Mouse (Mus musculus): ENCODE data around the gene Hmga1. TPM values are rescaled to one million over a fixed set of nuclear protein-coding genes. Genes with fewer than 3 reads are reported as not detected.

Hmga1 gene
- polyA plus RNA-seq, 1 experiment from 2014 or later, result 427 TPM

GRCm38 (mm10) chr17:27541984-27542383, 14.3 kb upstream of the Hmga1 start:
- H3K4me2 ChIP-seq (ENCODE audit: low read depth, low read length, severe bottlenecking), result no peak overlapping the region
- H3K9me3 ChIP-seq (ENCODE audit: control insufficient read depth, low read length), result no peaks in the 10 kb centered on the region
- no peak for ATAC-seq (replicated peaks; ENCODE audit: low FRiP score)
- no peak overlapping the region for H3K4me3 ChIP-seq (ENCODE audit: low read depth, low read length)
- no peaks in the 10 kb centered on the region for H3K4me1 ChIP-seq (replicated peaks; ENCODE audit: control insufficient read depth, insufficient read depth, low read length)
- no peak for DNase-seq (ENCODE audit: low spot score)
- H3K9ac ChIP-seq (ENCODE audit: low read length), result no peak overlapping the region; the same call in 1 of the 2 replicates
- 83% methylated on average over 3 of the region's 3 CpGs for WGBS
- no peaks in the 10 kb centered on the region for H3K36me3 ChIP-seq (ENCODE audit: control insufficient read depth, insufficient read depth, low read length)
- H3K27me3 ChIP-seq (ENCODE audit: control insufficient read depth, insufficient read depth, low read length), result no peaks in the 10 kb centered on the region
- H3K27ac ChIP-seq (ENCODE audit: low read depth, low read length), result no peak overlapping the region

GRCm38 (mm10) chr17:27544551-27544950, 11.7 kb upstream of the Hmga1 start:
- no peak overlapping the region for H3K4me2 ChIP-seq (ENCODE audit: low read depth, low read length, severe bottlenecking)
- H3K9me3 ChIP-seq (ENCODE audit: control insufficient read depth, low read length), result no peaks in the 10 kb centered on the region
- ATAC-seq (replicated peaks; ENCODE audit: low FRiP score) (no peak), DNase-seq (ENCODE audit: low spot score) (no peak)
- H3K36me3 ChIP-seq (ENCODE audit: control insufficient read depth, insufficient read depth, low read length), result no peaks in the 10 kb centered on the region
- peaks cover 12% of the 10 kb centered on the region for H3K4me1 ChIP-seq (replicated peaks; ENCODE audit: control insufficient read depth, insufficient read depth, low read length)
- no peak overlapping the region for H3K27ac ChIP-seq (ENCODE audit: low read depth, low read length)
- no peak overlapping the region for H3K4me3 ChIP-seq (ENCODE audit: low read depth, low read length)
- no peaks in the 10 kb centered on the region for H3K27me3 ChIP-seq (ENCODE audit: control insufficient read depth, insufficient read depth, low read length)
- WGBS, result 91% methylated on average over 11 of the region's 11 CpGs
- H3K9ac ChIP-seq (ENCODE audit: low read length), result no peak overlapping the region

GRCm38 (mm10) chr17:27545991-27546390, 10.3 kb upstream of the Hmga1 start:
- H3K36me3 ChIP-seq (ENCODE audit: control insufficient read depth, insufficient read depth, low read length), result no peaks in the 10 kb centered on the region
- H3K4me3 ChIP-seq (ENCODE audit: low read depth, low read length), result no peak overlapping the region
- no peaks in the 10 kb centered on the region for H3K27me3 ChIP-seq (ENCODE audit: control insufficient read depth, insufficient read depth, low read length)
- no peak for ATAC-seq (replicated peaks; ENCODE audit: low FRiP score)
- peaks cover 12% of the 10 kb centered on the region for H3K4me1 ChIP-seq (replicated peaks; ENCODE audit: control insufficient read depth, insufficient read depth, low read length)
- H3K9me3 ChIP-seq (ENCODE audit: control insufficient read depth, low read length), result no peaks in the 10 kb centered on the region
- 51% methylated on average over 12 of the region's 12 CpGs for WGBS
- DNase-seq (ENCODE audit: low spot score), result no peak
- H3K27ac ChIP-seq (ENCODE audit: low read depth, low read length), result no peak overlapping the region
- no peak overlapping the region for H3K4me2 ChIP-seq (ENCODE audit: low read depth, low read length, severe bottlenecking)
- H3K9ac ChIP-seq (ENCODE audit: low read length), result no peak overlapping the region

GRCm38 (mm10) chr17:27546574-27547085, 9.7 kb upstream of the Hmga1 start:
- Histone ChIP-seq H3K9me3 (ENCODE audit: control insufficient read depth, low read length) (no peaks in the 10 kb centered on the region), H3K4me3 (ENCODE audit: low read depth, low read length) (no peak overlapping the region), H3K4me1 (replicated peaks; ENCODE audit: control insufficient read depth, insufficient read depth, low read length) (peaks cover 12% of the 10 kb centered on the region), H3K9ac (ENCODE audit: low read length) (no peak overlapping the region), H3K4me2 (ENCODE audit: low read depth, low read length, severe bottlenecking) (no peak overlapping the region), H3K36me3 (ENCODE audit: control insufficient read depth, insufficient read depth, low read length) (no peaks in the 10 kb centered on the region), H3K27ac (ENCODE audit: low read depth, low read length) (no peak overlapping the region), H3K27me3 (ENCODE audit: control insufficient read depth, insufficient read depth, low read length) (no peaks in the 10 kb centered on the region)
- ATAC-seq (replicated peaks; ENCODE audit: low FRiP score) (no peak), DNase-seq (ENCODE audit: low spot score) (no peak)
- whole genome bisulfite sequencing, result 73% methylated on average over 7 of the region's 7 CpGs

GRCm38 (mm10) chr17:27547253-27547868, 8.9 kb upstream of the Hmga1 start:
- Histone ChIP-seq H3K36me3 (ENCODE audit: control insufficient read depth, insufficient read depth, low read length) (no peaks in the 10 kb centered on the region), H3K27me3 (ENCODE audit: control insufficient read depth, insufficient read depth, low read length) (no peaks in the 10 kb centered on the region), H3K27ac (ENCODE audit: low read depth, low read length) (no peak overlapping the region), H3K4me2 (ENCODE audit: low read depth, low read length, severe bottlenecking) (no peak overlapping the region), H3K9ac (ENCODE audit: low read length) (no peak overlapping the region), H3K4me1 (replicated peaks; ENCODE audit: control insufficient read depth, insufficient read depth, low read length) (peaks cover 12% of the 10 kb centered on the region), H3K4me3 (ENCODE audit: low read depth, low read length) (no peak overlapping the region), H3K9me3 (ENCODE audit: control insufficient read depth, low read length) (no peaks in the 10 kb centered on the region)
- no peak for DNase-seq (ENCODE audit: low spot score)
- WGBS, result 77% methylated on average over 9 of the region's 9 CpGs
- ATAC-seq (replicated peaks; ENCODE audit: low FRiP score), result no peak

GRCm38 (mm10) chr17:27549234-27549633, 7.1 kb upstream of the Hmga1 start:
- no peaks in the 10 kb centered on the region for H3K9me3 ChIP-seq (ENCODE audit: control insufficient read depth, low read length)
- WGBS, result 35% methylated on average over 8 of the region's 8 CpGs
- H3K4me1 ChIP-seq (replicated peaks; ENCODE audit: control insufficient read depth, insufficient read depth, low read length), result peaks cover 12% of the 10 kb centered on the region
- no peaks in the 10 kb centered on the region for H3K27me3 ChIP-seq (ENCODE audit: control insufficient read depth, insufficient read depth, low read length)
- no peak for DNase-seq (ENCODE audit: low spot score)
- H3K27ac ChIP-seq (ENCODE audit: low read depth, low read length), result peak overlapping the region; percentile 37; the same call in 1 of the 2 replicates
- H3K4me3 ChIP-seq (ENCODE audit: low read depth, low read length), result no peak overlapping the region
- H3K36me3 ChIP-seq (ENCODE audit: control insufficient read depth, insufficient read depth, low read length), result no peaks in the 10 kb centered on the region
- H3K4me2 ChIP-seq (ENCODE audit: low read depth, low read length, severe bottlenecking), result peak overlapping the region; percentile 8; the same call in 1 of the 2 replicates
- peak; percentile 61; the same call in 1 of the 2 replicates for ATAC-seq (replicated peaks; ENCODE audit: low FRiP score)
- peak overlapping the region; percentile 41 for H3K9ac ChIP-seq (ENCODE audit: low read length)

- no peak overlapping the region for H3K4me2 ChIP-seq (ENCODE audit: low read depth, low read length, severe bottlenecking)
- H3K9ac ChIP-seq (ENCODE audit: low read length), result 0 out of 2 replicates have a peak overlapping the region, but pooled peaks have one; percentile 5
- no peaks in the 10 kb centered on the region for H3K27me3 ChIP-seq (ENCODE audit: control insufficient read depth, insufficient read depth, low read length)
- H3K36me3 ChIP-seq (ENCODE audit: control insufficient read depth, insufficient read depth, low read length), result no peaks in the 10 kb centered on the region
- ATAC-seq (replicated peaks; ENCODE audit: low FRiP score) (no peak), DNase-seq (ENCODE audit: low spot score) (no peak)
- H3K27ac ChIP-seq (ENCODE audit: low read depth, low read length), result no peak overlapping the region
- 60% methylated on average over 10 of the region's 10 CpGs for WGBS
- H3K4me1 ChIP-seq (replicated peaks; ENCODE audit: control insufficient read depth, insufficient read depth, low read length), result peaks cover 14% of the 10 kb centered on the region
- H3K9me3 ChIP-seq (ENCODE audit: control insufficient read depth, low read length), result no peaks in the 10 kb centered on the region
- H3K4me3 ChIP-seq (ENCODE audit: low read depth, low read length), result no peak overlapping the region
Measured at GRCm38 (mm10) chr17:27551393-27551940, 4.8 kb upstream of the Hmga1 start.

- no peak overlapping the region for H3K4me3 ChIP-seq (ENCODE audit: low read depth, low read length)
- H3K9ac ChIP-seq (ENCODE audit: low read length), result no peak overlapping the region
- ATAC-seq (replicated peaks; ENCODE audit: low FRiP score), result no peak
- 82% methylated on average over 23 of the region's 23 CpGs for WGBS
- no peak overlapping the region for H3K4me2 ChIP-seq (ENCODE audit: low read depth, low read length, severe bottlenecking)
- no peaks in the 10 kb centered on the region for H3K36me3 ChIP-seq (ENCODE audit: control insufficient read depth, insufficient read depth, low read length)
- peaks cover 14% of the 10 kb centered on the region for H3K4me1 ChIP-seq (replicated peaks; ENCODE audit: control insufficient read depth, insufficient read depth, low read length)
- no peak for DNase-seq (ENCODE audit: low spot score)
- no peak overlapping the region for H3K27ac ChIP-seq (ENCODE audit: low read depth, low read length)
- H3K27me3 ChIP-seq (ENCODE audit: control insufficient read depth, insufficient read depth, low read length), result no peaks in the 10 kb centered on the region
- H3K9me3 ChIP-seq (ENCODE audit: control insufficient read depth, low read length), result no peaks in the 10 kb centered on the region
Measured at GRCm38 (mm10) chr17:27552215-27553201, 3.8 kb upstream of the Hmga1 start.
